Mouse (Mus musculus) midbrain, embryonic 15.5 days (tissue): ENCODE data around the gene Kcnf1. TPM values are rescaled to one million over a fixed set of nuclear protein-coding genes. Genes with fewer than 3 reads are reported as not detected.

Experiments
- ATAC-seq: fragments of 200-750 bp; cut with Nextera tagmentation; replicated peaks from 2 replicates; pipeline ENCODE4 v1.8.0; 2017; ENCODE audit warnings: moderate TSS enrichment
- H3K27ac ChIP-seq: fragments of 300-500 bp; sonication (generic); 2 replicates; pipeline ENCODE4 v1.5.1; 2015; ENCODE audit warnings: mild to moderate bottlenecking, inconsistent platforms
- H3K27me3 ChIP-seq: fragments of 300-500 bp; sonication (generic); replicated peaks from 2 replicates; pipeline ENCODE4 v1.6.1; 2015; ENCODE audit warnings: inconsistent platforms
- H3K36me3 ChIP-seq: fragments of 300-500 bp; sonication (generic); replicated peaks from 2 replicates; pipeline ENCODE4 v1.6.1; 2015; ENCODE audit warnings: inconsistent platforms
- H3K4me1 ChIP-seq: fragments of 300-500 bp; sonication (generic); 2 replicates; pipeline ENCODE4 v1.6.1; 2015; ENCODE audit warnings: inconsistent platforms
- H3K4me2 ChIP-seq: fragments of 300-500 bp; sonication (generic); 2 replicates; pipeline ENCODE4 v1.6.1; 2015; ENCODE audit warnings: inconsistent platforms, mild to moderate bottlenecking, moderate library complexity
- H3K4me3 ChIP-seq: fragments of 300-500 bp; sonication (generic); 2 replicates; pipeline ENCODE4 v1.5.1; 2015; ENCODE audit warnings: mild to moderate bottlenecking, inconsistent platforms
- H3K9ac ChIP-seq: fragments of 300-500 bp; sonication (generic); 2 replicates; pipeline ENCODE4 v1.6.1; 2015; ENCODE audit warnings: mild to moderate bottlenecking, inconsistent platforms
- H3K9me3 ChIP-seq: fragments of 300-500 bp; sonication (generic); 2 replicates; pipeline ENCODE4 v1.6.1; 2016; ENCODE audit warnings: inconsistent platforms
- WGBS: fragments of 180-500 bp; shearing (Covaris S2); methylation state at CpG from one replicate; pipeline ENCODE4 v1.1.7; 2015; ENCODE audit warnings: mixed read lengths; 5-methylcytosine and 5-hydroxymethylcytosine counted together
- polyA plus RNA-seq: library from polyadenylated mRNA; unstranded; fragments of >200 nt; fragmentation: Nextera tagmentation; extraction: Ambion mirVana; gene quantifications from 2 replicates; pipeline ENCODE4 v1.2.1, GENCODE M21; 2015

Kcnf1 gene
- 5.0 and 5.5 TPM in 2 replicates for polyA plus RNA-seq

- Histone ChIP-seq H3K27ac (peak within 1 kb of the TSS; percentile 70), H3K4me1 (peaks cover 16% of the 10 kb centered on the region), H3K9ac (peak within 1 kb of the TSS; percentile 60), H3K4me3 (peak within 1 kb of the TSS; percentile 49), H3K9me3 (no peaks in the 10 kb centered on the region), H3K4me2 (peak within 1 kb of the TSS; percentile 76), H3K36me3 (no peaks in the 10 kb centered on the region), H3K27me3 (peaks cover 14% of the 10 kb centered on the region; the same call in 1 of the 2 replicates)
- ATAC-seq, result peak; percentile 58
- WGBS, result 14% methylated on average over 4 of the region's 4 CpGs
Observed at GRCm38 (mm10) chr12:17176757-17177092, at the start of gene Kcnf1. Gene Kcnf1 (minus strand): TSS chr12:17176888.

GRCm38 (mm10) chr12:17225012-17225411 is 48.3 kb upstream of the Kcnf1 start:
- 76% methylated on average over 5 of the region's 5 CpGs for WGBS
- Histone ChIP-seq H3K27me3 (no peaks in the 10 kb centered on the region), H3K36me3 (no peaks in the 10 kb centered on the region), H3K4me1 (no peaks in the 10 kb centered on the region), H3K27ac (no peak overlapping the region), H3K4me3 (no peak overlapping the region), H3K9ac (no peak overlapping the region), H3K4me2 (no peak overlapping the region), H3K9me3 (no peaks in the 10 kb centered on the region)
- no peak for ATAC-seq

GRCm38 (mm10) chr12:17223050-17223449 is 46.4 kb upstream of the Kcnf1 start:
- no peaks in the 10 kb centered on the region for H3K27me3 ChIP-seq
- no peaks in the 10 kb centered on the region for H3K4me1 ChIP-seq
- ATAC-seq, result no peak
- no peak overlapping the region for H3K27ac ChIP-seq
- 67% methylated on average over 3 of the region's 3 CpGs for WGBS
- H3K36me3 ChIP-seq, result no peaks in the 10 kb centered on the region
- H3K4me3 ChIP-seq, result no peak overlapping the region
- H3K9ac ChIP-seq, result no peak overlapping the region
- no peak overlapping the region for H3K4me2 ChIP-seq
- no peaks in the 10 kb centered on the region for H3K9me3 ChIP-seq

DNA sequence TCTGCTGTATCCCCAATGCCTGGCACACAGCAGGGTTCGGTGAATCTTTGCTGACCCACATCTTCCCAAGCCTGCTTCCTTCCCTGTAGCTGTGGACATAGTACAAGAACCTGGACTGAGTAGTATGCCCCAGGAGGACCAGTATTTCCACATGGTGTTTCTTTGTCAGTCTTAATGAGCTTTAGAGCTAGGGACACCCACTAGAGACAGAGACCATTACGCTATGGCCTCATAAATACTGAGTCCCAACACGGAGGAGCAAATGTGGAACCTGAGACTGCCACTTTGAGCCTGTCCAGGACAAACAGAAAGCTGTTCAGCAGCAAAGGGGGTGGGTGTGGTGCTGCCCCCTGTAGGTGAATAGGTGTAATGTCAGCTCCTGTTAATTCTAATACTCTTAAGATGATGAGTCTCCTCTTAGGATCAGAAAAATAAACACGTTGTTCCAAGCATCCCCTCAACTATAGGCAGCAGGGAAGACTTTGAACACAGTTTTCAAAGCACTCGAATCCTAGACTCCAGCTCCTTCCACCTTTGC is 45.3 kb upstream of the Kcnf1 start:
- ATAC-seq, result no peak
- no peaks in the 10 kb centered on the region for H3K27me3 ChIP-seq
- no peaks in the 10 kb centered on the region for H3K36me3 ChIP-seq
- H3K4me3 ChIP-seq, result no peak overlapping the region
- no peak overlapping the region for H3K9ac ChIP-seq
- H3K4me2 ChIP-seq, result no peak overlapping the region
- no peak overlapping the region for H3K27ac ChIP-seq
- WGBS, result 55% methylated on average over 5 of the region's 5 CpGs
- no peaks in the 10 kb centered on the region for H3K9me3 ChIP-seq
- no peaks in the 10 kb centered on the region for H3K4me1 ChIP-seq

DNA sequence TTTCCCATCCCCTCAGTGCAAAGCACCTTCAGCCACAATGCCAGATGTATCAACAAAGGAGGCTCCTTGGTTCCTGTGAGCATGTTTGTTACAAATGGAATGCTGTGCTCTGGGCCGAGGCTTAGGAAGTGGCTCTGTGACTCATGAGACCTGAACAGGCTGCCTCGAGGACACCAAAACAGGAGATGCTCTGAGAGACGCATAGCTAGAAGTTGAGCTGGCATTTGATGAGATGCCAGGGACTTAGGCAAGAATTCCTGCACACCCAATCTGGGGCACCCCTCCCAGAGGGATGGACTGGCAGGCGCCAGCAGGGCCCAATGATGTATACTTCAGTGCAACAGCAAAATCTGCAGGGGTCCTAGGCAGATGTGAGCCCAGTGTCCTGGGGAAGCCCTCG is 43.9 kb upstream of the Kcnf1 start:
- Histone ChIP-seq H3K36me3 (no peaks in the 10 kb centered on the region), H3K9me3 (no peaks in the 10 kb centered on the region), H3K4me1 (no peaks in the 10 kb centered on the region), H3K4me3 (no peak overlapping the region), H3K4me2 (no peak overlapping the region), H3K9ac (no peak overlapping the region), H3K27me3 (no peaks in the 10 kb centered on the region), H3K27ac (no peak overlapping the region)
- 70% methylated on average over 5 of the region's 5 CpGs for WGBS
- ATAC-seq, result no peak

DNA sequence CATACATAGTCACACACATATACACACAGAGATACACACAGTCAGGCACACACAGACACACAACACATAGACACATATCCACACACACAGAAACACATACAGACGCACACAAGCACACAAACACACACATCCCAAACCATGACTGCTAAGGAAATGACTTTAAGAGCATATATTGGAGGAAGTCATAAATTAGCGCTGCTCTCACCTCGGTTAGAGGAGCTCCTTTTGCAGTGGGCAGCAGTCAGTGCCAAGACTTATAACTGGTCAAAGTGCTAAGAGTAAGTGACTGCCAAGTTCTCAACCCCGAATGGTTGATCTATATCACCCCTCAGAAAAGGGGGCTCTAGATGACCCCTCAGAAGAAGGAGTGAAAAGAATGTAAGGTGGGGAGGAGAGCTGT is 42.4 kb upstream of the Kcnf1 start:
- H3K4me2 ChIP-seq, result no peak overlapping the region
- no peak overlapping the region for H3K9ac ChIP-seq
- no peak overlapping the region for H3K4me3 ChIP-seq
- H3K4me1 ChIP-seq, result no peaks in the 10 kb centered on the region
- H3K27ac ChIP-seq, result no peak overlapping the region
- H3K36me3 ChIP-seq, result no peaks in the 10 kb centered on the region
- ATAC-seq, result no peak
- H3K9me3 ChIP-seq, result no peaks in the 10 kb centered on the region
- 87% methylated on average over 4 of the region's 4 CpGs for WGBS
- no peaks in the 10 kb centered on the region for H3K27me3 ChIP-seq

GRCm38 (mm10) chr12:17218390-17218789 is 41.7 kb upstream of the Kcnf1 start:
- Histone ChIP-seq H3K36me3 (no peaks in the 10 kb centered on the region), H3K27ac (no peak overlapping the region), H3K4me3 (no peak overlapping the region), H3K4me1 (no peaks in the 10 kb centered on the region), H3K9ac (no peak overlapping the region), H3K27me3 (no peaks in the 10 kb centered on the region), H3K9me3 (no peaks in the 10 kb centered on the region), H3K4me2 (no peak overlapping the region)
- WGBS, result 52% methylated on average over 8 of the region's 8 CpGs
- ATAC-seq, result no peak

- Histone ChIP-seq H3K4me2 (no peak overlapping the region), H3K36me3 (no peaks in the 10 kb centered on the region), H3K4me1 (no peaks in the 10 kb centered on the region), H3K9ac (no peak overlapping the region), H3K9me3 (no peaks in the 10 kb centered on the region), H3K27me3 (no peaks in the 10 kb centered on the region), H3K4me3 (no peak overlapping the region), H3K27ac (no peak overlapping the region)
- no peak for ATAC-seq
- WGBS, result 88% methylated on average over 7 of the region's 7 CpGs
Observed at GRCm38 (mm10) chr12:17215751-17216150, 39.1 kb upstream of the Kcnf1 start.

DNA sequence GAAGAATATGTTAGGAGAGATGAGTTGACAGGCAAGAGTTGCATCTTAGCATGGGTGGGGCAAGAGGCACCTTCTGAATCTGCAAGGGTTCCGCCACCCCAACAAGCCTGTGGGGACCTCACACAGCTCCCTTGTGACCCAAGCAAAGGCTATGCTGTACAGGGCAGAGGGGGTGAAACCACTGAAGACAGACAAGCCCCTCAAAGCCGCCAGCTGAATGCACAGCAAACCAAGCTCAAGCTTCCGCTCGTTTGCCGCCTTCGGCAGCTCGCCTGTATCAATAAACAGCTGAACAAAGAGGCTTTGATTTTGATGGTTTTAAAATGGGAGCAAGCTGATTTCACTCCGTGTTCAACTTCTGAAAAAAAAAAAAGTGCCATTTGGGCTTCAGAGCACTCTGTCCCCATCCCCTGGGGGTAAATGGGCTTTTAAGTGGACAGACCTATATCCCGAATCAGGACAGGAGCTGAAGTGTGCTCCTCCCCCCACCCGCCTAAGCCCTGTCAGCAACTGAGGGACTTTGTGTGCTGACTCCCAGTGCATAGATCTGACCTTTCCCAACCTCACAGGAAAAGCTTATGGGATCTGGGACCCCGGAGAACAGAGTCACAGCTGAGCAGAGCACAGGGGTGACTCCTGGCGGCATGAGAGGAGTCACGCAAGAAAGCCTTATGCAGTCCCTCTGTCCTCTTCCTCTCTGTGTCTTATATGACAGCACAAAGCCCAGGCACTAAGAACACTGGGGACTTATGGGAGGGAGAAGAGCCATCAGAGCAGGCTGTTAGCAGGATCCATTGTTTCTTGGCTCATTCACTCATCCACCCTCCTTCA is 26.0 kb upstream of the Kcnf1 start:
- H3K4me3 ChIP-seq, result no peak overlapping the region

DNA sequence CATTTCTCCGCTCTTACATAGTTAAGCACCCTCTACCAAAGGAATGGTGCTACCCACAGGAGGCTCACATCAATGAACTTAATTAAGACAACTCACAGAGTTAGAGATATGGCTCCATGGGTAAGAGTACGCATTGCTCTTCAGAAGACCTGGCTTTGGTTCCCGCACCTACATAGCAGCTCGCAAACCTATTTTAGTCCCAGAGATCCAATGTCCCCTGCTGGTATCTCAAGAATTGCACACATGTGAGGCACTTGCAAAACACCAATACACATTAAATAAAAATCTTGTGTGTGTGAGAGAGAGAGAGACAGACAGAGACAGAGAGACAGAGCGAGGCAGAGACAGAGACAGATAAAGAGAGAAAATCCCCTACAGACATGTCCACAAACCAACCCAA is 21.9 kb upstream of the Kcnf1 start:
- no peaks in the 10 kb centered on the region for H3K27me3 ChIP-seq
- H3K9ac ChIP-seq, result no peak overlapping the region
- H3K4me3 ChIP-seq, result no peak overlapping the region
- no peaks in the 10 kb centered on the region for H3K36me3 ChIP-seq
- H3K4me2 ChIP-seq, result no peak overlapping the region
- WGBS, result 95% methylated on average over 5 of the region's 5 CpGs
- no peaks in the 10 kb centered on the region for H3K9me3 ChIP-seq
- no peak overlapping the region for H3K27ac ChIP-seq
- no peak for ATAC-seq
- H3K4me1 ChIP-seq, result 0 out of 2 replicates have a peak, but pooled peaks cover 3% of the 10 kb centered on the region

More for the DNA sequence above, 26.0 kb upstream of the Kcnf1 start:
- Histone ChIP-seq H3K4me1 (0 out of 2 replicates have a peak, but pooled peaks cover 3% of the 10 kb centered on the region), H3K9me3 (no peaks in the 10 kb centered on the region), H3K4me2 (no peak overlapping the region), H3K27me3 (no peaks in the 10 kb centered on the region), H3K36me3 (no peaks in the 10 kb centered on the region), H3K9ac (no peak overlapping the region), H3K27ac (no peak overlapping the region)
- ATAC-seq, result peak; percentile 56
- 38% methylated on average over 13 of the region's 13 CpGs for WGBS

DNA sequence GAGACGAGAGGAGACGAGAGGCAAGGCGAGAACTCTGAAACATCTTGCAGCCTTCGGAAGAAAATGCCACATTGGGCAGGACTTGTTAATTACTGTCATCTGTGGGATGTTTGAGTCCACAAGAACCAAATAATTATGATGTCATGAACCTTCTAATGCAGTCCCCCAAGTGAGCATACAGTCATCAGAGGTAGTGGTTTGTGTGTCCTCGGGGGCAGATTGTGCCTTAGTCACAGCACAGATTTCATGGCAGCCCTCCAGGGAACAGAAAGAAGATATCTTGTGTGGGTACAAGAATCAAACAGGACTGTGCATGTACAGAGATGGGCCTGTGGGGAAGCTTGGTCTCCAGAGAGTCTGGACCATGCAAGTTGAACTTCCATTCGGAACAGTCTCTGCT is 17.5 kb upstream of the Kcnf1 start:
- no peak for ATAC-seq
- Histone ChIP-seq H3K27ac (no peak overlapping the region), H3K27me3 (no peaks in the 10 kb centered on the region), H3K4me2 (no peak overlapping the region), H3K9me3 (no peaks in the 10 kb centered on the region), H3K4me1 (no peaks in the 10 kb centered on the region), H3K36me3 (no peaks in the 10 kb centered on the region), H3K9ac (no peak overlapping the region), H3K4me3 (no peak overlapping the region)
- WGBS, result 93% methylated on average over 6 of the region's 6 CpGs

GRCm38 (mm10) chr12:17193311-17193710 is 16.6 kb upstream of the Kcnf1 start:
- H3K4me3 ChIP-seq, result no peak overlapping the region
- H3K9me3 ChIP-seq, result no peaks in the 10 kb centered on the region
- no peak overlapping the region for H3K27ac ChIP-seq
- no peaks in the 10 kb centered on the region for H3K36me3 ChIP-seq
- no peak for ATAC-seq
- H3K27me3 ChIP-seq, result no peaks in the 10 kb centered on the region
- 87% methylated on average over 1 of the region's 1 CpGs for WGBS
- no peak overlapping the region for H3K9ac ChIP-seq
- H3K4me1 ChIP-seq, result no peaks in the 10 kb centered on the region
- no peak overlapping the region for H3K4me2 ChIP-seq

DNA sequence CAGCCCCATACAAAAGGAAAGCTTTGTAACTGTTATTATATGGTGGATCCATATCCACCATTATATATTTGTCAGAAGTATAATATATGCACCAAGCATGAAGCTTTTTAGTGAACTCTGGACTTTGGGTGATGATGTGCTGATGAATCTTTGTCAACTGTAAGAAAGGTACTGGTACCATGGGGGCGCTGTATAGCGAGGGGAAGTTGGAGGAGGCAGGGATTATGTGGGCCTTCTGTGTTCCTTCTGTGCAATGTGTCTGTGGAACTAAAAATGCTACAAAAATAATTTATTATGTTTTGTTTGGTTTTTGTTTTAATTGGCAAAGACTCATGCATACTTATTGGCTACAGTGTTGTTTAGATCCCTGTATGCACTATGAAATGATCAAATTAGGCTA is 16.2 kb upstream of the Kcnf1 start:
- WGBS, result 91% methylated on average over 2 of the region's 2 CpGs
- Histone ChIP-seq H3K36me3 (no peaks in the 10 kb centered on the region), H3K4me3 (no peak overlapping the region), H3K9me3 (no peaks in the 10 kb centered on the region), H3K9ac (no peak overlapping the region), H3K27ac (no peak overlapping the region), H3K4me2 (no peak overlapping the region), H3K4me1 (no peaks in the 10 kb centered on the region), H3K27me3 (no peaks in the 10 kb centered on the region)
- no peak for ATAC-seq
